Mouse (Mus musculus) lung, adult 2 months (tissue): ENCODE measurements around the gene Rbfox2. TPM values are rescaled to one million over a fixed set of nuclear protein-coding genes. Genes with fewer than 3 reads are reported as not detected.
A peak's percentile ranks its signal among the peaks of the same experiment; 100 is the strongest.

ENCODE experiments used
- DNase-seq: peaks from one replicate; pipeline ENCODE4 v3.0.0; 2022
- H3K4me1 ChIP-seq: fragments of 200-500 bp; 2 replicates; pipeline ENCODE4 v1.6.1; 2011; ENCODE audit warnings: low read length; ENCODE audit not compliant: control insufficient read depth, insufficient read depth
- H3K4me3 ChIP-seq: fragments of 200-500 bp; replicated peaks from 2 replicates; pipeline ENCODE3; 2011; ENCODE audit warnings: low read depth, mild to moderate bottlenecking, control low read depth, low read length; ENCODE audit errors: extremely low read depth
- CTCF ChIP-seq: fragments of 200-500 bp; IDR thresholded peaks from 2 replicates; pipeline ENCODE4 v1.5.1; 2011; ENCODE audit warnings: mild to moderate bottlenecking, low read length, control low read depth; ENCODE audit not compliant: insufficient read depth
- POLR2A ChIP-seq: fragments of 200-500 bp; IDR thresholded peaks from 2 replicates; pipeline ENCODE4 v1.6.1; 2011; ENCODE audit warnings: low read depth, mild to moderate bottlenecking, control low read depth, low read length, borderline replicate concordance; ENCODE audit errors: extremely low read depth
- WGBS: fragments of 180-500 bp; shearing (Covaris S2); methylation state at CpG from one replicate; pipeline ENCODE4 v1.1.7; 2018; 5-methylcytosine and 5-hydroxymethylcytosine counted together
- polyA plus RNA-seq: library from polyadenylated mRNA; depleted of rRNA; stranded (reverse); fragments of >200 nt; gene quantifications from 2 replicates; pipeline ENCODE4 v1.2.3, GENCODE M21; 2012; rRNA removed

The Rbfox2 gene
- 65.0 and 72.0 TPM in 2 replicates for polyA plus RNA-seq

GRCm38 (mm10) chr15:77306547-77307261, at the start of gene Rbfox2:
TSS of gene Rbfox2 (minus strand) at chr15:77307004.
- under 1% methylated on average over 86 of the region's 90 CpGs for WGBS
- Histone ChIP-seq H3K4me1 (peaks cover 13% of the 10 kb centered on the region), H3K4me3 (peak within 1 kb of the TSS; percentile 71)
- TF ChIP-seq POLR2A: peak; percentile 56; the same call in 1 of the 2 replicates
- TF ChIP-seq CTCF: no peak
- DNase-seq: peak; percentile 89

GRCm38 (mm10) chr15:77356248-77356810, 49.5 kb upstream of the Rbfox2 start:
- WGBS: 39% methylated on average over 11 of the region's 11 CpGs
- Histone ChIP-seq H3K4me3 (no peak overlapping the region), H3K4me1 (peaks cover 7% of the 10 kb centered on the region)
- DNase-seq: no peak
- TF ChIP-seq POLR2A (no peak), CTCF (no peak)

- H3K4me1 ChIP-seq: peaks cover 7% of the 10 kb centered on the region
- DNase-seq: no peak
- TF ChIP-seq CTCF: no peak
- no peak for TF ChIP-seq POLR2A
- no peak overlapping the region for H3K4me3 ChIP-seq
- 95% methylated on average over 6 of the region's 6 CpGs for WGBS
These were observed 48.2 kb upstream of the Rbfox2 start for GRCm38 (mm10) chr15:77354848-77355551.

GRCm38 (mm10) chr15:77354496-77354847, 47.7 kb upstream of the Rbfox2 start:
- Histone ChIP-seq H3K4me1 (peaks cover 6% of the 10 kb centered on the region), H3K4me3 (no peak overlapping the region)
- 51% methylated on average over 4 of the region's 4 CpGs for WGBS
- no peak for TF ChIP-seq POLR2A
- TF ChIP-seq CTCF: no peak
- DNase-seq: no peak

GRCm38 (mm10) chr15:77353764-77354163, 47.0 kb upstream of the Rbfox2 start:
- DNase-seq: no peak

GRCm38 (mm10) chr15:77352863-77353262, 46.1 kb upstream of the Rbfox2 start:
- DNase-seq: no peak
- Histone ChIP-seq H3K4me1 (peaks cover 4% of the 10 kb centered on the region; the same call in 1 of the 2 replicates), H3K4me3 (no peak overlapping the region)
- TF ChIP-seq POLR2A (no peak), CTCF (no peak)
- 83% methylated on average over 7 of the region's 7 CpGs for WGBS

More at GRCm38 (mm10) chr15:77353764-77354163, 47.0 kb upstream of the Rbfox2 start:
- Histone ChIP-seq H3K4me1 (0 out of 2 replicates have a peak, but pooled peaks cover under 1% of the 10 kb centered on the region), H3K4me3 (no peak overlapping the region)
- TF ChIP-seq POLR2A: no peak
- TF ChIP-seq CTCF: no peak
- WGBS: 19% methylated on average over 4 of the region's 4 CpGs

GRCm38 (mm10) chr15:77350117-77350516, 43.3 kb upstream of the Rbfox2 start:
- peaks cover 4% of the 10 kb centered on the region; the same call in 1 of the 2 replicates for H3K4me1 ChIP-seq
- DNase-seq: no peak

GRCm38 (mm10) chr15:77348146-77348545, 41.3 kb upstream of the Rbfox2 start:
- no peak for DNase-seq
- TF ChIP-seq POLR2A (no peak), CTCF (no peak)
- 48% methylated on average over 7 of the region's 7 CpGs for WGBS
- no peak overlapping the region for H3K4me3 ChIP-seq
- peaks cover 8% of the 10 kb centered on the region; the same call in 1 of the 2 replicates for H3K4me1 ChIP-seq

More at GRCm38 (mm10) chr15:77350117-77350516, 43.3 kb upstream of the Rbfox2 start:
- 92% methylated on average over 7 of the region's 7 CpGs for WGBS
- no peak for TF ChIP-seq CTCF
- no peak for TF ChIP-seq POLR2A
- H3K4me3 ChIP-seq: no peak overlapping the region
